Mouse (Mus musculus): ENCODE data around the gene Ampd3. TPM values are rescaled to one million over a fixed set of nuclear protein-coding genes. Genes with fewer than 3 reads are reported as not detected.
A peak's percentile ranks its signal among the peaks of the same experiment; 100 is the strongest.

Gene Ampd3
- total RNA-seq, 2 experiments from 2014 or later = 25.7 to 27.0 TPM

DNA sequence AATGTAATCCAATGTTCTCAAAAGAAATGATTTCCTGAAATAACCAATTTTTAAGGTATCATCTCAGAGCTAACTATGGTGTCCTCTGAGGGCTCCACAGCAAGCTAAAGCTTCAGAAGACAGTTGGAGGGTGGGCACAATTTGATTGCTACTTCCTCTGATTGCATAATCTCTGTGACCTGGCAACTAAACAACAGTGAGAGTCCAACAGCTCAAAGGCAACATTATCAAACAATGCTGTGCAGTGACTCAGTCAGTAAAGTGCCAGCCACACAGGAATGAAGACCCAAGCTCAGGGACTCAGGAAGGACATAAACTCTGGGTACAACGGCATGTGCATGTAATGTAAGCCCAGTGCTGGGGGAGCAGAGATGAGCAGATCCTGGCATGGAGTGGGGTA, 65.0 kb downstream of the Ampd3 start:
- no peak for DNase-seq (ENCODE audit: low spot score in 2 of 2)

GRCm38 (mm10) chr7:110834018-110834417, 66.0 kb downstream of the Ampd3 start:
- DNase-seq (ENCODE audit: low spot score in 2 of 2) = no peak

DNA sequence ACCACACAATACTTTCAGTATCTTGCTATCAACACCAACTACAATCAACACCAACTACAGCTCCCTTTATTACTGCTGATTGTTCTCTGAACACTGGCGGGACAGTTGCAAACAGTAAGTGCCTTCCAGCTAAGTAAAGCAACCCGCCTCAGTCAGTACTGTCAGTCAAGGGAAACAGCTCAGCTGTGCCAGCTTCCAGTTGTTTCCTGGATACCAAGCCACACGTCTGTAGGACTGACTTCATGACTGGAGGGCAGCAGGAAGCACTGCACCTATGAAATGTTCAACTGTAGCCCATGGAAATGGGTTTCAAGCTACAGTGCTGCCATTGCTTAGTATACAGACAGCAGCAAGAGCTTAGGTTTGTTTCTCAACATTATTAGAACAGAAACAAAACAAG, 66.5 kb downstream of the Ampd3 start:
- no peak for DNase-seq (ENCODE audit: low spot score in 2 of 2)

DNA sequence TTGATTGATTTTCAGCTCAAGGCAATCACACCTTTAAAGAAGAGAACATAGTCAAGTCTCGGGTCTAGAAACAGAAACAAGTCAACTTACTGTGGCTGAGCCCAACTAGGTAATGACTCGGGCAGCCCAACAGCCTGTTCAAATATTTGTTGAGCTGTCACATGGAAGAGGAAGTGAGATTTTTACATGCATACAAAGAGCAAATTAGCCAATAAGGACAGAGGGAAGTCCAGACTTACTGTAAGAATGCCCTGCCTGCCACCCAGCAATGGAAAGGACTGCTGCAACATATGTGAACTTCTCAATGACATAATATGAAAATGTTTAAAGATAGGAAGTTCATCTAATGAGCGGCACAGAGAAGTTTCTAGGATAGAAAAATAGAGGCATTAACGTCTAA, 72.3 kb downstream of the Ampd3 start:
- DNase-seq (ENCODE audit: low spot score in 2 of 2) = no peak

GRCm38 (mm10) chr7:110843916-110844874, 76.2 kb downstream of the Ampd3 start, which contains the start of gene Rnf141:
Gene Rnf141, minus strand, starts transcription at chr7:110844457.
- DNase-seq (ENCODE audit: low spot score in 2 of 2) = peak; percentile 92 to 93

DNA sequence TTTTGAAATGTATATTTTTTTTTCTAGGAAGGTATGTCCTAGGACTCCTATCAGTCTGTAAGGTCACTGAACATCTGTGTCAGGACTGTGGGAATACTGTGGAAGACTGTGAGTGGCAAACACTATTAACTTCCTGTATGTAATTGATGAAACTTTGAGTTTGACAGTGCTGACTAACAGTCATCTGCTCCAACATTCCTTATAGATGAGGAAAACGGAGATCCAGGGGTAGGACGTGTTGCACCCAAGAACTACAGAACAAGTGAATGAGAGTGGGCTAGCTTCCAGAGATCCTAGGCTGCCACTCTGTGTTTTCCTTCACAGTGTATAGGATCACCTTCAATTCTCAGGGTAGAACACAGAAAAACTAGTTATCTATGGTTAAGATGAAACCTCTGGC, 79.3 kb downstream of the Ampd3 start:
- no peak for DNase-seq (ENCODE audit: low spot score in 2 of 2)

DNA sequence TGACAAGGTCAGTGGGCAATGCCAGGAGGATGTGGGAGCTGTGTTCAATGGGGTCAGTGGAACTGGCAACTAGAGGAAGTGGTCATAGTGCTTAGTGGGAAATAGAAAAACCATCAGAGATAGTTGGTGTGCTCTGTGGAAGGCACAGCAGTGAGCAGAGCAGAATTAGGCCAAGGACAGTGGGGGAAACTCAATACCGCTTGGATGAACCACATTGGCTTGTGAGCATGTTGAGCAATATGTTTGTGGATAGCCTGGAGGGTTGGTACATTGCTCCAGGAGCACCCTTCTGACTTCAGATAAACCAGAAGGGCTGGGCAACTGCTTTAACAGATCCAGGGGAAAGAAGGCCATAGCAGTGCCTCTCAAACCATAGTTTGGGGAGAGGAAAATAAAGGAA, 80.4 kb downstream of the Ampd3 start:
- DNase-seq (ENCODE audit: low spot score in 2 of 2) = no peak

DNA sequence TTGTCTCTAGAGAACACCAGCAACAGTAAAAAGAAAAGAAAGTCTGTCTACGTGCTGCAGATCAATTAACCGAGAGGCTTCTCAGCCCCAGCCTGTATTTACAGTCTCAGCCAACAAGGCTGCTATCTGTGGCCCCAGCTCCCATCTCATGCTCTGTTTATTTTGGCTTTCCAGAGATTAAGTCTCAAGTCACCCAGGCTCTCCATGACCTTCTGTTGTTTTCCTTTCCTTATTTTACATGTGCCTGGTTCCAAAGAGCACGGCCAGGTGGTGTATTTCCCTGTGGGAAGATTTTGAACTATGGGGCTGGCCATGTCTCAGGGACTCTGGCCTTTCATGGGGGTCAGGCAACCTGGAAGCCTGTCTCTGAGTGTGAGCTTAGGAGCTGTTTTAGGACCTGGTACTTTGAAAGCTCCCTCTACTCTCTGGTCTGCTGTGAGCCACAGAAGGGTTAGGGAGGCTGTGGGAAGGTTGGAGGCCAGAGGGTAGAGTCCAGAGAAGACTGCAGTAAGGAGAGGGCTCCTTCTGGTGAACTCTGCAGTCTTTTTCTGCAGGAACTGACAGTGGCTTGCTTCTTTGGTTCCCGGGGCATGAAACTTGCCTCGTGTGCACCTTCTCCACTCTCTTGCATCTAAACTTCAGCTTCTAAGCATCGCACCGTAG, 83.7 kb downstream of the Ampd3 start:
- no peak for DNase-seq (ENCODE audit: low spot score in 2 of 2)

GRCm38 (mm10) chr7:110853611-110854010, 85.6 kb downstream of the Ampd3 start:
- DNase-seq (ENCODE audit: low spot score in 2 of 2) = peak; percentile 13 to 32

GRCm38 (mm10) chr7:110854519-110854918, 86.5 kb downstream of the Ampd3 start:
- DNase-seq (ENCODE audit: low spot score in 2 of 2) = no peak

DNA sequence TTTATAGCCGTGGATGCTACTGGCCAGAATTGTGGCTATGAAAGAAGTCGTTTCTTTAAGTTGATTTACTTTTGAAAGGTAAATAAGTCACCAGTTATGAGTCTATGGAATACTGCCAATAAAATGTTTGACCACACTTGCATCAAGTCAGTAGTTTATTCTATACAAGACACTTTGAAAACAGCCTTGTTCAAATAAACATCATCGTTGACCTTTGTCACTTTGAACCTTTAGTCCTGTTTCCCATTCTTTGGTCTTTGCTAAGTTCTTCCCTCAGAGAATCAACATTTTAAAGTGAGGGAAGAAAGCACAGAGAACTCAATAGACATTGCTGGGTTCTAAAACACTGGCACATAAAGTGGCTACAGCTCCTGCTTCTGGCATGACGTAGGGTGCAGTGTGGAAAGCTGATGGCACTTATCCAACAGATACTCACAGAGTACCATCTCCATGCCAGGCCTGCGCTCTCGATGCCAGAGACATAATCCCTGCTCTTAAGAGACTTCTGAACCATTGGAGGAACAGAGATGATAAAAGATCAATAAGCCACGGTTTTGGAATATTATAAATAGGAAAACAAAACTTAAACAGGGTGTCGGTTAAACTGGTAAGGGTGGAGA, 87.0 kb downstream of the Ampd3 start:
- DNase-seq (ENCODE audit: low spot score in 2 of 2) = peak in 1 of 2 experiments; percentile 23

- DNase-seq (ENCODE audit: low spot score in 2 of 2) = no peak
Observed at GRCm38 (mm10) chr7:110855604-110856003, 87.6 kb downstream of the Ampd3 start.

- DNase-seq (ENCODE audit: low spot score in 2 of 2) = no peak
Observed at GRCm38 (mm10) chr7:110860129-110860528, 92.1 kb downstream of the Ampd3 start.

Small RNA genes within 50 kb of the gene (microRNA-seq; reads per million reads assigned to microRNA genes)
- 0 reads per million in 2 experiments for gene Gm47282

Other genes starting within 250 kb of the Ampd3 start
- 10 to 100 TPM; 82.9 to 86.0 TPM for gene Sbf2, start 153.3 kb upstream of the Ampd3 start, total RNA-seq (2021)
- 1 to 10 TPM; 1.6 to 1.7 TPM for gene Adm, start 140.5 kb upstream of the Ampd3 start, total RNA-seq (2021)
- gene Rnf141, start 76.3 kb downstream of the Ampd3 start, total RNA-seq (2021) = 10 to 100 TPM; 84.3 to 87.3 TPM
- 1 to 10 TPM; 1.8 to 2.8 TPM for gene Lyve1, start 95.0 kb downstream of the Ampd3 start, total RNA-seq (2021)
- gene Mrvi1, start 214.3 kb downstream of the Ampd3 start, total RNA-seq (2021) = 1 to 10 TPM; 1.3 to 1.7 TPM